Mouse (Mus musculus) liver, postnatal 0 days (tissue): ENCODE data around the gene Rnaseh2b. TPM values are rescaled to one million over a fixed set of nuclear protein-coding genes. Genes with fewer than 3 reads are reported as not detected.

ENCODE experiments used
- ATAC-seq: fragments of 200-750 bp; cut with Nextera tagmentation; 2 replicates; pipeline ENCODE4 v1.8.0; 2017; ENCODE audit warnings: mild to moderate bottlenecking, moderate library complexity
- DNase-seq: peaks from one replicate; pipeline ENCODE4 v3.0.0-alpha.2; 2016
- H3K27ac ChIP-seq: fragments of 300-500 bp; sonication (generic); 2 replicates; pipeline ENCODE4 v1.5.1; 2014; ENCODE audit warnings: antibody characterized with exemption, moderate library complexity, mild to moderate bottlenecking, low read depth
- H3K27me3 ChIP-seq: fragments of 300-500 bp; sonication (generic); 2 replicates; pipeline ENCODE4 v1.6.1; 2014; ENCODE audit warnings: low read length, control low read depth, mixed read lengths; ENCODE audit not compliant: insufficient read depth
- H3K36me3 ChIP-seq: fragments of 300-500 bp; sonication (generic); replicated peaks from 2 replicates; pipeline ENCODE4 v1.6.1; 2014; ENCODE audit warnings: mild to moderate bottlenecking, control low read depth, low read length, moderate library complexity, mixed read lengths; ENCODE audit not compliant: insufficient read depth
- H3K4me1 ChIP-seq: fragments of 300-500 bp; sonication (generic); 2 replicates; pipeline ENCODE4 v1.6.1; 2014; ENCODE audit warnings: antibody characterized with exemption, mild to moderate bottlenecking, control low read depth; ENCODE audit not compliant: insufficient read depth
- H3K4me2 ChIP-seq: fragments of 300-500 bp; sonication (generic); 2 replicates; pipeline ENCODE4 v1.6.1; 2014; ENCODE audit warnings: low read depth, mild to moderate bottlenecking, low read length, moderate library complexity, mixed read lengths
- H3K4me3 ChIP-seq: fragments of 300-500 bp; sonication (generic); 2 replicates; pipeline ENCODE4 v1.5.1; 2014; ENCODE audit warnings: low read depth, low read length
- H3K9ac ChIP-seq: fragments of 300-500 bp; sonication (generic); replicated peaks from 2 replicates; pipeline ENCODE4 v1.6.1; 2014; ENCODE audit warnings: mild to moderate bottlenecking, moderate library complexity
- H3K9me3 ChIP-seq: fragments of 300-500 bp; sonication (generic); 2 replicates; pipeline ENCODE4 v1.6.1; 2016; ENCODE audit warnings: mild to moderate bottlenecking, control low read depth, low read length, mixed read lengths
- CTCF ChIP-seq: sonication (generic); IDR thresholded peaks from 2 replicates; pipeline ENCODE4 v1.5.1; 2016; ENCODE audit warnings: antibody characterized with exemption, low read depth
- EP300 ChIP-seq: IDR thresholded peaks from 2 replicates; pipeline ENCODE4 v1.6.1; 2016; ENCODE audit warnings: antibody characterized with exemption, low read depth, mild to moderate bottlenecking
- WGBS: fragments of 180-500 bp; shearing (Covaris S2); extraction: QIAGEN DNeasy Blood & Tissue Kit; methylation state at CpG from one replicate; pipeline ENCODE4 v1.1.7; 2014; ENCODE audit not compliant: insufficient replicate concordance; 5-methylcytosine and 5-hydroxymethylcytosine counted together
- polyA plus RNA-seq: library from polyadenylated mRNA; unstranded; fragments of >200 nt; fragmentation: Nextera tagmentation; extraction: Ambion mirVana; gene quantifications from 2 replicates; pipeline ENCODE4 v1.2.1, GENCODE M21; 2015

Rnaseh2b gene
- polyA plus RNA-seq, 1 experiment from 2014 or later = 40.2 TPM

- Histone ChIP-seq H3K4me1 (peaks cover 13% of the 10 kb centered on the region; the same call in 1 of the 2 replicates), H3K9ac (no peak overlapping the region), H3K4me2 (no peak overlapping the region), H3K4me3 (no peak overlapping the region), H3K27me3 (no peaks in the 10 kb centered on the region), H3K9me3 (no peaks in the 10 kb centered on the region), H3K27ac (no peak overlapping the region), H3K36me3 (peaks cover 7% of the 10 kb centered on the region)
- ATAC-seq (no peak), DNase-seq (no peak)
- 84% methylated on average over 11 of the region's 11 CpGs for WGBS
- no peak for TF ChIP-seq EP300
- no peak for TF ChIP-seq CTCF
Observed at GRCm38 (mm10) chr14:62346570-62346969, 54.2 kb downstream of the Rnaseh2b start.

GRCm38 (mm10) chr14:62347103-62347502 lies 54.7 kb downstream of the Rnaseh2b start:
- TF ChIP-seq EP300 (no peak), CTCF (no peak)
- H3K4me2 ChIP-seq = peak overlapping the region; percentile 29
- no peaks in the 10 kb centered on the region for H3K9me3 ChIP-seq
- peaks cover 10% of the 10 kb centered on the region for H3K36me3 ChIP-seq
- WGBS = 79% methylated on average over 7 of the region's 7 CpGs
- ATAC-seq = no peak
- H3K4me3 ChIP-seq = no peak overlapping the region
- H3K4me1 ChIP-seq = peaks cover 9% of the 10 kb centered on the region; the same call in 1 of the 2 replicates
- H3K27ac ChIP-seq = no peak overlapping the region
- H3K9ac ChIP-seq = no peak overlapping the region
- no peaks in the 10 kb centered on the region for H3K27me3 ChIP-seq
- DNase-seq = no peak

GRCm38 (mm10) chr14:62349786-62350185 lies 57.4 kb downstream of the Rnaseh2b start:
- Histone ChIP-seq H3K4me1 (no peaks in the 10 kb centered on the region), H3K27ac (no peak overlapping the region), H3K4me2 (no peak overlapping the region), H3K9me3 (no peaks in the 10 kb centered on the region), H3K36me3 (peaks cover 15% of the 10 kb centered on the region), H3K4me3 (no peak overlapping the region), H3K9ac (no peak overlapping the region), H3K27me3 (no peaks in the 10 kb centered on the region)
- no peak for TF ChIP-seq CTCF
- TF ChIP-seq EP300 = no peak
- DNase-seq (no peak), ATAC-seq (no peak)
- WGBS = 84% methylated on average over 5 of the region's 5 CpGs

- H3K9ac ChIP-seq = no peak overlapping the region
- no peak overlapping the region for H3K27ac ChIP-seq
- 88% methylated on average over 4 of the region's 4 CpGs for WGBS
- no peak for TF ChIP-seq EP300
- no peak for TF ChIP-seq CTCF
- H3K36me3 ChIP-seq = peaks cover 15% of the 10 kb centered on the region
- no peaks in the 10 kb centered on the region for H3K4me1 ChIP-seq
- H3K27me3 ChIP-seq = no peaks in the 10 kb centered on the region
- no peak for ATAC-seq
- H3K4me3 ChIP-seq = no peak overlapping the region
- no peaks in the 10 kb centered on the region for H3K9me3 ChIP-seq
- no peak overlapping the region for H3K4me2 ChIP-seq
- no peak for DNase-seq
Observed at GRCm38 (mm10) chr14:62350186-62350585, 57.8 kb downstream of the Rnaseh2b start.

- WGBS = 90% methylated on average over 3 of the region's 3 CpGs
- peaks cover 15% of the 10 kb centered on the region for H3K36me3 ChIP-seq
Observed at GRCm38 (mm10) chr14:62350890-62351289, 58.5 kb downstream of the Rnaseh2b start.

GRCm38 (mm10) chr14:62353372-62353771 lies 61.0 kb downstream of the Rnaseh2b start:
- Histone ChIP-seq H3K9me3 (no peaks in the 10 kb centered on the region), H3K36me3 (peaks cover 15% of the 10 kb centered on the region), H3K27me3 (no peaks in the 10 kb centered on the region), H3K4me3 (no peak overlapping the region), H3K9ac (no peak overlapping the region), H3K4me1 (no peaks in the 10 kb centered on the region), H3K27ac (no peak overlapping the region), H3K4me2 (no peak overlapping the region)
- ATAC-seq (no peak), DNase-seq (no peak)
- TF ChIP-seq EP300 (no peak), CTCF (no peak)
- WGBS = 79% methylated on average over 9 of the region's 9 CpGs

More at GRCm38 (mm10) chr14:62350890-62351289, 58.5 kb downstream of the Rnaseh2b start:
- DNase-seq (no peak), ATAC-seq (no peak)
- H3K9ac ChIP-seq = no peak overlapping the region
- H3K4me1 ChIP-seq = no peaks in the 10 kb centered on the region
- no peak overlapping the region for H3K4me2 ChIP-seq
- no peak overlapping the region for H3K4me3 ChIP-seq
- TF ChIP-seq EP300 (no peak), CTCF (no peak)
- no peak overlapping the region for H3K27ac ChIP-seq
- H3K9me3 ChIP-seq = no peaks in the 10 kb centered on the region
- H3K27me3 ChIP-seq = no peaks in the 10 kb centered on the region

- Histone ChIP-seq H3K36me3 (peaks cover 15% of the 10 kb centered on the region), H3K27ac (no peak overlapping the region), H3K9ac (no peak overlapping the region), H3K9me3 (no peaks in the 10 kb centered on the region), H3K27me3 (no peaks in the 10 kb centered on the region), H3K4me3 (no peak overlapping the region), H3K4me1 (no peaks in the 10 kb centered on the region), H3K4me2 (no peak overlapping the region)
- no peak for DNase-seq
- TF ChIP-seq CTCF = no peak
- TF ChIP-seq EP300 = no peak
- no peak for ATAC-seq
- WGBS = 89% methylated on average over 5 of the region's 5 CpGs
Observed at GRCm38 (mm10) chr14:62353793-62354192, 61.4 kb downstream of the Rnaseh2b start.
